Mouse (Mus musculus) stomach, embryonic 16.5 days (tissue): ENCODE results near the gene Pmvk. TPM values are rescaled to one million over a fixed set of nuclear protein-coding genes. Genes with fewer than 3 reads are reported as not detected.
"Not testable (repeated sequence)": the region's sequence is repeated elsewhere in the genome, so short reads cannot be mapped to it uniquely, and the experiment has no call there.

Experiments used
- ATAC-seq: fragments of 200-750 bp; cut with Nextera tagmentation; 2 replicates; pipeline ENCODE4 v1.8.0; 2017; ENCODE audit warnings: moderate number of reproducible peaks, moderate TSS enrichment; ENCODE audit not compliant: insufficient read depth, low FRiP score
- H3K27ac ChIP-seq: fragments of 300-500 bp; sonication (generic); 2 replicates; pipeline ENCODE4 v1.5.1; 2014; ENCODE audit warnings: low read length
- H3K27me3 ChIP-seq: fragments of 300-500 bp; sonication (generic); 2 replicates; pipeline ENCODE4 v1.6.1; 2014; ENCODE audit warnings: low read length, control low read depth, mixed read lengths; ENCODE audit not compliant: control insufficient read depth, insufficient read depth
- H3K36me3 ChIP-seq: fragments of 300-500 bp; sonication (generic); 2 replicates; pipeline ENCODE4 v1.6.1; 2014; ENCODE audit warnings: low read length; ENCODE audit not compliant: control insufficient read depth, insufficient read depth
- H3K4me1 ChIP-seq: fragments of 300-500 bp; sonication (generic); 2 replicates; pipeline ENCODE4 v1.6.1; 2014; ENCODE audit warnings: low read length, control low read depth, mixed read lengths; ENCODE audit not compliant: control insufficient read depth, insufficient read depth
- H3K4me2 ChIP-seq: fragments of 300-500 bp; sonication (generic); 2 replicates; pipeline ENCODE4 v1.6.1; 2014; ENCODE audit warnings: low read depth, low read length, mixed read lengths
- H3K4me3 ChIP-seq: fragments of 300-500 bp; sonication (generic); replicated peaks from 2 replicates; pipeline ENCODE4 v1.5.1; 2014; ENCODE audit warnings: mild to moderate bottlenecking, low read length
- H3K9ac ChIP-seq: fragments of 300-500 bp; sonication (generic); 2 replicates; pipeline ENCODE4 v1.6.1; 2014; ENCODE audit warnings: low read length
- H3K9me3 ChIP-seq: fragments of 300-500 bp; sonication (generic); replicated peaks from 2 replicates; pipeline ENCODE4 v1.6.1; 2016; ENCODE audit warnings: low read length, control low read depth; ENCODE audit not compliant: control insufficient read depth
- WGBS: fragments of 180-500 bp; shearing (Covaris S2); extraction: QIAGEN DNeasy Blood & Tissue Kit; methylation state at CpG from one replicate; pipeline ENCODE4 v1.1.7; 2014; 5-methylcytosine and 5-hydroxymethylcytosine counted together
- polyA plus RNA-seq: library from polyadenylated mRNA; unstranded; fragments of >200 nt; fragmentation: Nextera tagmentation; extraction: Ambion mirVana; gene quantifications from 2 replicates; pipeline ENCODE4 v1.2.1, GENCODE M21; 2015

The Pmvk gene
- polyA plus RNA-seq, 1 experiment from 2014 or later, result 56.0 TPM

- Histone ChIP-seq H3K4me2 (peak overlapping the region; percentile 78), H3K36me3 (0 out of 2 replicates have a peak, but pooled peaks cover 5% of the 10 kb centered on the region), H3K9ac (peak overlapping the region; percentile 86), H3K27ac (no peak overlapping the region), H3K9me3 (no peaks in the 10 kb centered on the region), H3K27me3 (no peaks in the 10 kb centered on the region), H3K4me1 (peaks cover 40% of the 10 kb centered on the region), H3K4me3 (peak overlapping the region; percentile 64)
- 55% methylated on average over 6 of the region's 6 CpGs for WGBS
- no peak for ATAC-seq
Measured at GRCm38 (mm10) chr3:89422556-89423205, 31.7 kb upstream of the Pmvk start.

GRCm38 (mm10) chr3:89424416-89425140 is 29.8 kb upstream of the Pmvk start:
- no peaks in the 10 kb centered on the region for H3K27me3 ChIP-seq
- WGBS, result 68% methylated on average over 5 of the region's 5 CpGs
- no peak overlapping the region for H3K27ac ChIP-seq
- no peak overlapping the region for H3K4me3 ChIP-seq
- H3K36me3 ChIP-seq, result 0 out of 2 replicates have a peak, but pooled peaks cover 7% of the 10 kb centered on the region
- no peak overlapping the region for H3K9ac ChIP-seq
- H3K4me1 ChIP-seq, result peaks cover 40% of the 10 kb centered on the region
- no peak overlapping the region for H3K4me2 ChIP-seq
- no peaks in the 10 kb centered on the region for H3K9me3 ChIP-seq
- ATAC-seq, result no peak

GRCm38 (mm10) chr3:89425141-89425525 is 29.2 kb upstream of the Pmvk start:
- Histone ChIP-seq H3K36me3 (0 out of 2 replicates have a peak, but pooled peaks cover 7% of the 10 kb centered on the region), H3K9me3 (no peaks in the 10 kb centered on the region), H3K27ac (no peak overlapping the region), H3K4me2 (no peak overlapping the region), H3K4me3 (no peak overlapping the region), H3K27me3 (no peaks in the 10 kb centered on the region), H3K4me1 (peaks cover 36% of the 10 kb centered on the region), H3K9ac (no peak overlapping the region)
- 73% methylated on average over 5 of the region's 5 CpGs for WGBS
- no peak for ATAC-seq

GRCm38 (mm10) chr3:89425876-89426275 is 28.5 kb upstream of the Pmvk start:
- Histone ChIP-seq H3K9me3 (no peaks in the 10 kb centered on the region), H3K36me3 (0 out of 2 replicates have a peak, but pooled peaks cover 7% of the 10 kb centered on the region), H3K27me3 (no peaks in the 10 kb centered on the region), H3K9ac (no peak overlapping the region), H3K4me2 (no peak overlapping the region), H3K27ac (no peak overlapping the region), H3K4me3 (no peak overlapping the region), H3K4me1 (peaks cover 31% of the 10 kb centered on the region)
- WGBS, result 87% methylated on average over 4 of the region's 4 CpGs
- ATAC-seq, result no peak

GRCm38 (mm10) chr3:89429021-89429420 is 25.3 kb upstream of the Pmvk start:
- H3K4me3 ChIP-seq, H3K9me3 ChIP-seq, ATAC-seq, H3K9ac ChIP-seq, H3K4me2 ChIP-seq, H3K27ac ChIP-seq, H3K27me3 ChIP-seq: not testable (repeated sequence)
- 86% methylated on average over 7 of the region's 7 CpGs for WGBS
- Histone ChIP-seq H3K36me3 (peaks cover 14% of the 10 kb centered on the region), H3K4me1 (peaks cover 17% of the 10 kb centered on the region)

GRCm38 (mm10) chr3:89430171-89431159 is 23.9 kb upstream of the Pmvk start, which contains the start of gene Pygo2:
Gene Pygo2, plus strand, starts transcription at chr3:89430214.
- peak within 1 kb of the TSS; percentile 78 for H3K4me3 ChIP-seq
- H3K36me3 ChIP-seq, result peaks cover 14% of the 10 kb centered on the region

GRCm38 (mm10) chr3:89432606-89433005 is 21.7 kb upstream of the Pmvk start:
- no peak for ATAC-seq
- 90% methylated on average over 8 of the region's 8 CpGs for WGBS
- no peaks in the 10 kb centered on the region for H3K27me3 ChIP-seq
- peaks cover 9% of the 10 kb centered on the region for H3K36me3 ChIP-seq
- H3K27ac ChIP-seq, result no peak overlapping the region
- peaks cover 16% of the 10 kb centered on the region for H3K4me1 ChIP-seq
- no peak overlapping the region for H3K9ac ChIP-seq
- no peak overlapping the region for H3K4me3 ChIP-seq
- no peaks in the 10 kb centered on the region for H3K9me3 ChIP-seq
- no peak overlapping the region for H3K4me2 ChIP-seq

More at GRCm38 (mm10) chr3:89430171-89431159, 23.9 kb upstream of the Pmvk start, which contains the start of gene Pygo2:
- WGBS, result 2% methylated on average over 68 of the region's 68 CpGs
- Histone ChIP-seq H3K27me3 (no peaks in the 10 kb centered on the region), H3K9ac (peak within 1 kb of the TSS; percentile 95), H3K4me2 (peak within 1 kb of the TSS; percentile 78), H3K27ac (peak within 1 kb of the TSS; percentile 93), H3K4me1 (peaks cover 8% of the 10 kb centered on the region), H3K9me3 (no peaks in the 10 kb centered on the region)
- ATAC-seq, result peak; percentile 98

- Histone ChIP-seq H3K27ac (no peak overlapping the region), H3K27me3 (no peaks in the 10 kb centered on the region), H3K4me2 (no peak overlapping the region), H3K4me3 (no peak overlapping the region), H3K9me3 (no peaks in the 10 kb centered on the region), H3K4me1 (peaks cover 16% of the 10 kb centered on the region), H3K36me3 (peaks cover 6% of the 10 kb centered on the region), H3K9ac (no peak overlapping the region)
- 77% methylated on average over 11 of the region's 11 CpGs for WGBS
- ATAC-seq, result no peak
Measured at GRCm38 (mm10) chr3:89434532-89434931, 19.8 kb upstream of the Pmvk start.
